Mouse (Mus musculus) bone marrow macrophage, adult 2 months (primary cell): ENCODE data around the gene H2afj.

ENCODE experiments used
- CTCF ChIP-seq: IDR thresholded peaks from 2 replicates; pipeline ENCODE4 v1.5.1; 2012; ENCODE audit warnings: low read depth, mild to moderate bottlenecking, low read length, moderate library complexity
- POLR2A ChIP-seq: IDR thresholded peaks from 2 replicates; pipeline ENCODE4 v1.6.1; 2012; ENCODE audit warnings: mild to moderate bottlenecking, low read depth, low read length, borderline replicate concordance

- TF ChIP-seq CTCF (no peak), POLR2A (no peak)
These were observed 3.2 kb upstream of the H2afj start for GRCm38 (mm10) chr6:136804705-136805408.
